Mouse (Mus musculus): ENCODE results near the gene Gipc2.

The Gipc2 gene

DNA sequence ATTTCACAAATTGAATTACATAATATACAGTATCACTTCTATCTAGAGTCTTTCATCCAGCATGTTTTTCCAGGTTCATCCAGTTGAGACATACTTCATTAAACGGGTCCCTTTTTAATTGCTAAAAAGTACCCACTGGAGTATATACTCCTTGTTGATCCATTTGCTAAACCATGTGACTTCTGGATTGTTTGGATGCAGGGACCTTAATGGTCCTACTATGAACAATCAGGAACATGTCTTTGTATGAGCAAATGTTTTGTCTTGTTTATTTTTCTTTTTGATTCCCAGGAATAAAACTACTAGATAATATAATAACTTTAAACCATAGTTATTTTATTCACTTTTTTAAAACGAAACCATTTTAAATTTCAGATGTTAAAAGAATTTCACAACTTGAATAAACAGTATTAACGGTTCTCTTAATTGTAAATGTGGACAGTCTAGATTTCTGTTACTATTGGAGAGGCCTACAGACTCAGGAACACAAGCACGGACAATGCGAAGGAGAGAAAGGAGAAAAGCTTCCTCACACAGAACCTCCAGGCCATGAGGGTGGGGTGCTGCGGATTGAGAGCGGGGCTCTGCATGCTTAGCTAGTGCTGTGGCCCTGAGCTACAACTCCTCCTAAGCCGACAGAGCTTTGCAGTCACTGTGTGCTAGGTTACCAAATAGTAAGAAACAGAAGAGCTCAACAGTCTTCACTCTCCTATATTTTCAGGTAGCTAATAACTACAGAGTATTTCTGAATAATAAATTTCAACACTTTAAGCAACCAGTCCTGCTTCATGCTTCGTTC, 24.8 kb upstream of the Gipc2 start:
- peak; percentile 24 for DNase-seq (ENCODE audit: extremely low read depth, insufficient read length, low spot score)

DNA sequence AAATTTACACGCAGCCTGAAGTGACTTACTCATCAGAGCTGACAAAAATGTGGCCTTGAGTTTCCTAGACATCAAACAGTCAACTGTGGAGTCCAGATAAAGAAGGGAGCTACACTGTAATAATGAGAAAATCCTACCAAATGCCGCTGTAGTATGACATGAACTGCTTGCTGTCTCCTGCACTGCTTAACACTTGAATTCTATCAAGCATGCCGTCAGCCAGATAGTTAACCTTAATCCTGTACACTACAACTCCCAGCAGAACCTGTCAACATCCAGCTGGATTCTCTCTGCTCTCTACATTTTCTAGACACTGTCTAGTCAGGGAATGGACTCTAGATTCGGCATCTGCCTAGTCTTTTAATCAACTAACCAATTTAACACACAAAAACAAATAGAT, 23.3 kb upstream of the Gipc2 start:
- DNase-seq (ENCODE audit: extremely low read depth, insufficient read length, low spot score), result no peak

DNA sequence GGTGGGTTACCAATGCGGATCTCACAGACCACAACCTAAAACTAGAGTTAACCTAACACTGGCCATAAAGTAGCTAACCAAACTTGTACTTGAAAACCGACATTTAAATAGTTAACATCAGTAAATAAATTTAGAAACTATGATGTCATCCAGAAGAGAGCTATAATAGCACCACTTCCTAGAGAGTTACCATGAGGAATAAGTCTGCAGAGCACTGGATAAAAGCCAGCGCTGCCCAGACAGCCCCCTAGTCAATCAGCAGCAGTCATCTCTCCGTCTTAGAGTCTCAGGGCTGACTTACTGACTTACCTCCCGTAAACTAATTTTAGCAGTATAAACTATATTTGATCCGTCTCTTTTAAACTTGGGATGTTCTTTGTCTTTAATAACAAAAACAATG, 20.1 kb upstream of the Gipc2 start:
- no peak for DNase-seq (ENCODE audit: extremely low read depth, insufficient read length, low spot score)

DNA sequence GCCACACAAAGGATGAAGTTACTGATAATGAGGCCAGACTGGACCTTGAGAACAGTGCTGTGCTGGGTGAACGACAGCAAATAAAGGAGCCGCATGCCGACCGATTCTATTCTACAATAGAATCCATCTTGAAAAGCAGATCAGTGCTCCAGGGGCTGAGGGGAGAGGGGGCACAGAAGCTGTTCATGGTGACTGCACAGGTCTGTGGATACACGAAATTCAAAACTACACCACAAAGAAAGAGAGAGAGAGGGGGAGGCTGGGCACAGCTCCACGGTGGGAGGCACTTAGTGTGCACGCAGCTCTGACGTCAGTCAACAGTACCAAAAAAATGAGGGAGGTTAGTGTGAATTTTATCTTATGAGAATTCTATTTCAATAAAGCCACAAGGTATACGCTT, 17.5 kb upstream of the Gipc2 start:
- no peak for DNase-seq (ENCODE audit: extremely low read depth, insufficient read length, low spot score)

DNA sequence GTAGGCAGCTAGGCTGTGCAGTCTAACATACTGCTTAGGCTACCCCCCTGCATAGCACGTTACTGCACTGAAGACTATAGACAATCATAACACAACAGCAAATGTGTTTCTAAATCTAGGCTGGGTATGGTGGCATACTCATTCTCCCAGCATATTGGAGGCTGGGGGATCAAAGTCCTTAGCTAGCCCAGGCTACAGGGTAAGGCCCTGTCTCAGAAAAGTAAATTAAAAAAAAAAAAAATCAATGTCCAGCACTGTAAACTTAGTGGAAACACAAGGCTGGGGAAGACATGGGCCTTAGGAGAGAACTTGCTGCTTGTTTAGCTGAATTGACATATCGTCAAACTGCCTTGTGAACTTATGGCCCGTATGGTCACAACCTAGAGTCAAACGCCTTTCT, 14.6 kb upstream of the Gipc2 start:
- no peak for DNase-seq (ENCODE audit: extremely low read depth, insufficient read length, low spot score)

DNA sequence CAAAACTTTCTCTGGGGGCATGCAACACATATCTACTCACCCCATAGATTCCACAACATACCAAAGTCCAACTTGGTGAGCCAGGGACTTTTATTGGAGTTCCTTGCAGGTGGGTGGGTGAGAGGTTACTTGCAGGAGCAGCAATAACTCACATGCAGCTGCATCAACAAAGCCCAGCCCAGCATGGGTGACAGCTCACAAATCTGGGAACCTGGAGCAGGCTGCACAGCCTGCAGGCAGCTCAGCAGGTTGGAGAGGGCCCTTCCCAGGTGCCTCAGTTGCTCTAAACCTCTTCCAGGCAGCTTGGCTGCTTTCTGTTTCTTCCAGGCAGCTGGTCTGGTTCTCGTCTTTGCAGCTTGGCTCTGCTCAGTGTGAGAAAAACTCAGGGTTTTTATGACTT, 13.3 kb upstream of the Gipc2 start:
- DNase-seq (ENCODE audit: extremely low read depth, insufficient read length, low spot score), result no peak

DNA sequence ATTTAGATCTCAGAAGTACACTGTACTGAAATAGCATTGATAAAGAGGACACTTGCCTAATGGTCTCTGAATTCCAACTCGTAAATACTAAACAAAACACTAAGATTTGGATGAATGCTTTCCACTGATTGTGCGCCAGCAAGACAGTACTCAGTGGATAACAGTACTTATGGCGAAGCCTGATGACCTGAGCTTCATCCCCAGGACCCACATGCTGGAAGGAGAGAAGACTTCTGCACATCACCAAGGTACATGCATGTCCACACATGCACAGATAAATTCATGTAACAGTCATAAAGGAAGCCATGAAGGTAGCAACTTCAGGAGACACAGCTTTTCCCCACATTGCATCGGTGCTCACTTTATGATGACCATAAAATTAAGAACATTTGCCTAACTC, 12.8 kb upstream of the Gipc2 start:
- DNase-seq (ENCODE audit: extremely low read depth, insufficient read length, low spot score), result no peak

DNA sequence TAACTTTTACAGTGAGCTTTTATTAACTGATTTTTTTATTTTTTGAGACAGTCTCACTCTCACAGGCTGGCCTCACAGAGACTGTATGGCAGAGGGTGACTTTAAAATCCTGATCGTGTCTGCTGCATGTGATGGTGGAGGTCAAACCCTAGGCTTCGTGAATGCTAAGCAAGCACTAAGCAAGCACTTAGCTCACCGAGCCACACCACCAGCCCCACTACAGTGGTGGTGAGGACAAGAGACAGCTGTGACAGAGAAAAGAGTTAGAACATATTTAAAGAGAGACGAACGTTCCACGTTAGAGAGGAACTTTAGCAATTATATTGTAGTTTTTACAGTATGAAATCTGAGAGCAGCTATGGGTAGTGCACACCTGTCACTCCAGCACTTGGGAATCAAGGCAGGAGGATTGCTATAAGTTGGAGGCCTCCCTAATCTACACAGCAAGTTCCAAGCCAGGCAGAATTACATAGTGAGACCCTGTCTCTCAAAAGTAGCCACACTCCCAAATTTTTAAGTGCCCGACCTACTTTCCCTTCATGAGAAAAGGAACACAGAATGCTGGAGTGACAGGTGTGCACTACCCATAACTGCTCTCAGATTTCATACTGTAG, 6.4 kb upstream of the Gipc2 start:
- no peak for DNase-seq (ENCODE audit: extremely low read depth, insufficient read length, low spot score)

DNA sequence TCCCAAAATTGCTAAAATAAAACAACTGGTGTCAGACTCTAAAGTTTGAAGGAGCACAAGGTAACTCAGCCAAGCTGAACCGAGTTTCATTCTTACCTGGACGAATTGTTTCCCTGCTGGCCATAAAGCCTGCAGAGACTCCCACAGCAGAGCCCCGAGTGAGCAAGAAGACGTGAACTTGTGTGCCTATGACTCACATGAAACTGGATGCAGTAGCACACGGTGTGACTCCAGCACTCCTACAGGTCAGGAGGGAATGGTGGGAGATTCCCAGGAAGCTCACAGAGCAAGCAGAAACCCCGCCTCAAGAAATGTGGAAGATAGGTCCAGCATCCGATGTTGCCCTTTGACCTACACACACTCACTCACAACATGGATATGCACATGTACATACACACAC, 5.8 kb upstream of the Gipc2 start:
- DNase-seq (ENCODE audit: extremely low read depth, insufficient read length, low spot score), result no peak

DNA sequence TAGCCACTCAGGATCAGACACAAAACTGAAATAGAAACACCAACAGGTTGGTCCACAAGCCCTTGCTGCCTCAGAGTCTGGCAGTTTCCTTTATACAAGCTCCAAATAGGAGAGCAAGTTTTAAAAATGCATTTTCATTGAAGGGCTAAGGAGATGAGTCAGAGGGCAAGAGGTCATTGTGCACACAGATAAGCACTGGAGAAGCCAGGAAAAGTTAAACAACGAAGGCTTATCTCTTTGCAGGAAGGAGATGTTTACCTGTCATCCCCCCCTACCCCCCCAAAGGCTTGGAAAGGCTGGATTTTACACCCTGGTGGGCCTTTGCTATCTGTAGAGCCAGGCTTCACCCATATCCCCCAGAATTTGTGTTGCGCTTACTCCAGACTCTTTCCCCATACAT, 5.2 kb upstream of the Gipc2 start:
- no peak for DNase-seq (ENCODE audit: extremely low read depth, insufficient read length, low spot score)

DNA sequence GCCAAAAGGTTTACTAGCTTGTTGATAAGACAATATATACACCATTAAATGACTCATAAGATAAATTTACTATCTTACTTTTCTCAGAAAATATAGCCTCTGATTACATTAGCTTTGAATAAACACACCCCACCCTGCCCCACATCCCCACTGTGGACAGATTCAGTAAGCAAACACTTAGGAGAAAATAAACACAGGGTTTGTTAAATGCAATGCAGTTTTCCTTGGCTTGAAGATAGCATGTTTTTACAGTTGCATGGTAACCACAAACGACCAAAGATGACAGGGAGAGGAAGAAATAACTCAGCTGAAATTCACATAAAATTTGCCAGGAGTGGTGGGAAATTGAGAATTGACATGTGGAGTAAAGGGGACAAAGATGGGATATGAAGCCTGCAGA, 4.4 kb upstream of the Gipc2 start:
- no peak for DNase-seq (ENCODE audit: extremely low read depth, insufficient read length, low spot score)

DNA sequence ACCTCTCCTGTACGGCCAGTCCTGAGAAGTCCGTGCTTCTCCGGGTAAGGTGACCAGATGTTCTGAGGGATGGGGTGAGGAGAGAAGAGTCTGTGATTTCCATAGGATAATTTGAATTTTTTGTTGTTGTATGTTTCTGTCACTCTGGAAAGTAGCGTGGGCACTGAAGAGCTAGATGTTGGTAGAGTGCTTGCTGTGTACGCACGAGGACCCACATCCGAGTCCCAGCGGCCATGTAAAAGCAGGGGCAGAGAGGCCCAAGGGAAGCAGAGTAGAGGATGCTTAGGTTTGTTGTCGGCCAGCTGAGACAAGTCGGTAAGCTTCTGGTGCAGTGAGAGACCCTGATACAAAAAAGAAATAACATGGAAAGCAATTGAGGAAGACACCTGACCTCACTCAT, 2.0 kb upstream of the Gipc2 start:
- no peak for DNase-seq (ENCODE audit: extremely low read depth, insufficient read length, low spot score)

DNA sequence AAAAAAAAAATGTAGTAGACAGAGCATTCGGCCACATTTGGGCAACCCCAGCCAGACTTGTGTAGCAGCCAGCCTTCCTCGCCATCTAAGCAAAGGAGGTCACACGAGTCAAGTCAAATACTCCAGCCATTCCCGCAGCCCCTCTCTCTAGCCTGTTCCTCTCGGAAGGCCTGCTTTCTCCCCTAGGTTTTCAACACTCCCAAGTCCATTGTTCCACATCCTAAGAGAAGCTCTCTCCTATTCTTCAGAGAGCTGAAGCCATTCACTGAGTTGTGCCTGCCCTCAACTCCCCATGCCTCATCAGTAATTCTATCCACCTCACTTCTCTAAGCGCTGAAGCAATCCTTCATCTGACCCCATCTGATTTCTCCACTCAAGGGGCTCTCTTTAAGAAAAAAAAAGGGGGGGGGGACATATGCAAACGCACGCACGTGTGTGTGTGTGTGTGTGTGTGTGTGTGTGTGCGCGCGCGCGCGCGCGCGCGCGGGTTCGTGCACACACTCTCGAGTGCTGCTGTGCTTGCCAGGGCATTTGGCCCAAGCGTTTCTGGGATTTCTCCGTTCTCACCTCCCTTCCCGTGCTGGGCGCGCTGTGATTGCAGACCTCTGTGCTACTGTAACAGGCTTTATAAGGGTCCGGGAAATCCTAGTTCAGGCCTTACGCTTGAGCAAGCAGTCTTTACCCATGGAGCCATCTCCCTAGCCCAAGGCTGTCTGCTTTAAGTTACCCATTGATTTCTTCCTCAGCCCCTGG, 845 bp upstream of the Gipc2 start:
- no peak for DNase-seq (ENCODE audit: extremely low read depth, insufficient read length, low spot score)

DNA sequence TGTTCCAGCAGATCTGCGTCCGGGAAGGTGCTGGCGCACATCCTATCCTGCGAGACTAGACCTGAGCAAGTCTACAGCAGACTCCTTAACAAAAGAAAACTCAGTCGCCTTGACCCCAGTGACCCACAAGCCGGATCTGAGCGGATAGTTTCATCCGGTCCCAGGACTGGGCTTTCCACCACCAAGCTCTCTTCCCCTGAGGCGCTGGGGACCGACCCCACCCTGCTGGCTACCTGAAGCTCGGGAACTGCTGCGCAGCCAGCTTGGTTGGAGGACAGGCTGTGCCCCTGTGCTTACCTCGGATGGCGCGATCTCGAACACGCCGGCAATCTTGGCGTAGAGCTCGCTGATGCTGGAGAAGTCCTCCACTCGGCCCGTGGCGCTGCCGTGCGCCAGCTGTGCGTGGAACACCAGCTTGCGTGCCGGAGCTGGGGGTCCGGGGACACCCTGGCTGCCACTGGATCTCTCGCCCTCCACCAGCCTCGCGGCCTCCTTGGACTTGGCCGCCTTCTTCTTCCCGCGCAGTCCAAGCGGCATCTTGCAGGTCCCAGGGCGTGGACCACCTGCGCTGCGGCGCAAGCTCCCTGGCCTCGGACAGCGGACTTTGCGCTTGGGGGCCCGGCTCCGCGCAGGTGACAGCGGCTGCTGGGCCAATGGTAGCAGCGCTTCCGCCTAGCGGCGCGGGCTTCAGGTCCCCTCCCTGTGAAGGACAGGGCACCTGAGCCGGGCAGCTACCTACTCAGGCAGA, 505 bp downstream of the Gipc2 start:
- DNase-seq (ENCODE audit: extremely low read depth, insufficient read length, low spot score), result no peak

DNA sequence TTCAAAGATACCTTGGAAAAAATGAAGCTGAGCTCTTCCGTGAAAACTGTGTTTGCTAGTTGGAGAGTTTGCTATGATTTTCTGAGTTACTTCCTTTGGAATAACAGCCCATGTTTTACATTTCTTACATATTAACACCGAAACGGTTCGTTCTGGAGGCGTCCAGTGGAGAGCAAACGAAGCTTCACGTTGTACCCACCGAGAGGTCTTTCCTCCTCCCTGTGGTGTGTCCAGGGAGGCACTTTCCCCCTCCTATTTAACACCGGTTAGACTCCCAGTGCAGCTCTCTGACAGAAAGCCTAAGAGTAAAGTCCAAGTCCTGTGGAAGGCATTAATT, 1.0 kb downstream of the Gipc2 start:
- DNase-seq (ENCODE audit: extremely low read depth, insufficient read length, low spot score), result no peak

DNA sequence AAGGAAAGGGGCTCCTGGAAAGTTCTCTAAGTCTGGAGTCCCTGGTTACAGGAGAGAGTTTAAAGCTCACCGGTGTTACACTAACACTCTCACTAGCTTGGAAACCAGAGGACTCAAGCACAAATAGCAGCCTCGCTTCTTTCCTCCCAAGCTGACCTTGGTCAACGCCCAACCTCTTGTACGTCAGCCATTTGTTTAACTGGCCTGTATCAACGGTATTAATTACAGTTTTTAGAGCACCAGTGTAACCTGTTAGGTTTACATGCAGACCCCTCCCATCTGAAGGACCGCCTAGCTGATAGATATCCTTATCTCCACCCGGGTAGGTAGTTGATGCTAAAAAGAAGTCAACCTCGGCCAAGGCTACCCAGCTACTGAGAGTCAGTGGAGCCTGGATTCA, 2.7 kb downstream of the Gipc2 start:
- no peak for DNase-seq (ENCODE audit: extremely low read depth, insufficient read length, low spot score)

DNA sequence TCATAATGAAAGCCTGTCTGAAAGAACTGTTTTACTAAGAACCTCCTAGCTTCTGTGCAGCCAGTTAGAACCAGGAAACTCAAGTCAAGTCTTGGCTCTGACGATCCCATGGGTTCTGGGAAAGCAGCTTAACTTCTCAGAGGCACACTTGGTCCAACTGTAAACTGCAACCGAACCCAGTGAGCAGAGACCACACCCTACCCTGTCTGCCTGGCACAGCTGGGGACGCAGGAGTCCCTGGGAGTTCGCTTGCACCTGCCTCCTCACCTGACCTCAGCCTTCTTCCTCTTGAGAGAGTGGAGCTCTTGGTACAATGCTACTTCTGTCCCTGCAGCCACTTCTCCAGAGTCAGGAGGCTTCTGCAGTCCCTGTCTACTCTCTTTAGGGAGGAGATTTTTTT, 5.4 kb downstream of the Gipc2 start:
- no peak for DNase-seq (ENCODE audit: extremely low read depth, insufficient read length, low spot score)

DNA sequence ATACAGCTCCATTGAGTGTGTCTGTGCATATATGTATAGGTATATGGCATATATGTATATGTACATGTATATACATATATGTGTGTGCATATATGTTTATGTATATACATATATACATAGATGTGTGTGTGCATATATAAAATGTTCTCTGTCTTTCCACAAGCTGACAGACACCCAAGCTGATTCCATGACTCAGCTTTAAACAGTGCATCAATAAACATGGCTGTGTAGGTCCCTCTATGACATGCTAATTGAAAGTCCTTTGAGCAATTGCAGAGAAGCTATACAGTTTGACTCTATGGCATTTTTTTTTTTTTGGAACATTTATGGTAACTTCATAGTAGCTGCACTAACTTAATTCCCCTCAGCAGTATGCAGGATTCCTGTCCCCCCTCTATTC, 6.7 kb downstream of the Gipc2 start:
- DNase-seq (ENCODE audit: extremely low read depth, insufficient read length, low spot score), result no peak

DNA sequence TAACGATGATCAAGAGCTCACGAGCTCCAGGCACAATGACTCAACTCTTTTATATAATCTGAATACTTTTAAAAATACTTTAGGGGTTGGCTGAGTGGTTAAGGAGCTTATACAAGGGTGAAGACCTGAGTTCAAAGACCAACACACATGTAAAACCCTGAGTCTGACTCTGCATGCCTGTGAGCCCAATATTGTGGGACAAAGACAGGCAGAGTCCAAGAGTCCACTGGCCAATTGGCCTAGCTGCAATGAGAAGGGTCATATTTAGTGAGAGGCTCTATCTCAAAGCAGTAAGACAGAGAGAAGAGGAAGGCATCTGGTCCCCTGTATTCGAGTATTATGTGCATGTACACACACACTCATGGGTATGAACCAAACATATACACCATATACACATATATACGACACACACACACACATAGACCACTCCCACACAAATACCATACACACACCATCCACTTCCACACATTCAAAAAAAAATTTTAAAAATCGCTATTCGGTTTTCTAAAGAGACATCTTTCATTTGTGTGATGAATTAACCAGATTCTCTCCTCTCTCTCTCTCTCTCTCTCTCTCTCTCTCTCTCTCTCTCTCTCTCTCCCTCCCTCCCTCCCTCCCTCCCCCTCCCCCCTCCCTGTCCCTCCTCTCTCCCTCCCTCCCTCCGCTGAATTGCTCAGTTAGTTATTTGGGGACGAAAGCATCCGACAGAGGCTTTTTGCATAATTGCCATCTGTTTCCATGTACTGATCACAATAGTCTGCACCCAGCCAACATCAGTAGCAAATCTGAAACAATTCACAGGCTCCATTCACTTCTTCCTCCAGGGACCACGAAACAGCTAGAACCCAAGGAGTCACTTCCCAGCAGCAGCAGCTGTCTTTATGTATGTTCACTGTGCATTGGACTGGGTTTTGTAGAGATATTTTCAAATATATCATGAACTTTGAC, 7.4 kb downstream of the Gipc2 start:
- no peak for DNase-seq (ENCODE audit: extremely low read depth, insufficient read length, low spot score)

DNA sequence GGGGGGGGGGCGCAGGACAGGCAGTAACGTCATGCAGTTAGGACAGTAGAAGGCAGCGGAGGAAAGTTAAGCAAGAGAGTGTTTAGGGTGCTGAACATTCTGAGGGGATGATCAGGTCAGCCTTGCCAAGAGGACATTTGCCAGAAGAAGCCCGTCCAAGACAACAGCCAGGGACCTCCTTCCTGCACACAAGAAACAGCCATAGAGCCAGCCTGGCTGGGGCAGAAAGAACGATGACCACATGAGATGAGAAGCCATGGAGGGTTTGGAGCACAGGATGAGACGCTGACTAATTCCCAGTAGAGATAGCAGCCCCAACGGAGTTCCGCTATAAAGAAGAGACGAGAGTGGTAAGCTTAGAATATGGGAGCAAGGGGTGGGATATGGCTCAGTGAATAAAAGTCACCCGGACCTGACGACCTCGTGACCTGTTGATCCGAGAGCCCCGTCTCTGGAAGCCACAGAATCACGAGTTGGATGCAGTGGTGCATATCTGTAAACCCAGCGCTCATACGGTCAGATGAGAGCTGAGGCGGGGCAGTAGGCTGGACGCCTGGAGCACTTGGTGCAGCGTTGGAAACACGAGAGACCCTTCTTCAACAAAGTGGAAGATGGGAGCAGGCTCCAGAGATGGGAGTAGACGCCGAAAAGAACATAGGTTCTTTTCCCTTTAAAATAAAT, 9.1 kb downstream of the Gipc2 start:
- peak; percentile 20 for DNase-seq (ENCODE audit: extremely low read depth, insufficient read length, low spot score)

Data from 3134 (cell line).